30 mouse cellular contexts compared by ENCODE assay signal in the genomic region with DNA sequence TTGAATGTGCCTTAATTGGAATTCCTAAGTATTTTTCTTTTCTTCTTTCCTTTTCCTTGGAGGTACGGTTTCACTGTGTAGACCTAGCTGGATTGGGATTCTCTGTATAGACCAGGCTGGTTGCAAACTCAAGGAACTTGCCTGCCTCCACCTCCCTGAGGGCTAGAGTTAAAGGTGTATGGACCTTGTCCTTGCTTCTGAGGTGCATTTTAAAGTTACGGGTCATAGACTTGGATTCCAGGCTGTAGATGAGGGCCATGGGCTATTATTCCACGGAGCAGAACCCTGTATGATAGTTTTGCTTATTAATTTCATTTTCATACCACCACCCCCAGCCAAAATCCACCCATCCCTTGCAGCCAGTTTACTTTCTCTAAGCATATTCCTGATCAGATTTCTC. TPM values are rescaled to one million over a fixed set of nuclear protein-coding genes. Genes with fewer than 3 reads are reported as not detected.
DNase-seq lines count a peak whose midpoint lies in the region; ATAC-seq and TF ChIP-seq lines count a peak whose summit lies in the region.
"Had no signal": no experiment of that assay in that cellular context is flagged by ENCODE, and none has a peak within 500 bp of the region (broad histone marks: within the 10 kb centered on the region; RNA-seq: fewer than 3 reads in every experiment).

No protein-coding gene starts in this region.

- intact Hi-C loops in gastrocnemius, postnatal 36 days (cut with DNase I) = no loop called here

- no peaks in the 10 kb centered on the region for H3K27me3 ChIP-seq in kidney, adult 2 months (replicated peaks; ENCODE audit: control insufficient read depth, insufficient read depth, low read length)
- no peaks in the 10 kb centered on the region for H3K27me3 ChIP-seq in liver, embryonic 13.5 days
- H3K27me3 ChIP-seq in liver, embryonic 11.5 days (replicated peaks; ENCODE audit: control insufficient read depth, insufficient read depth, low read length) = no peaks in the 10 kb centered on the region
- H3K27me3 ChIP-seq in liver, embryonic 14.5 days (ENCODE audit: control insufficient read depth, insufficient read depth, low read length) = no peaks in the 10 kb centered on the region
- no peaks in the 10 kb centered on the region for H3K27me3 ChIP-seq in liver, postnatal 0 days (ENCODE audit: insufficient read depth, low read length)
- H3K27me3 ChIP-seq: CH12.LX; embryonic facial prominence, embryonic 12.5 days; embryonic facial prominence, embryonic 15.5 days; forebrain, embryonic 15.5 days; heart, embryonic 12.5 days; heart, embryonic 15.5 days; Patski had no signal

- peaks cover 13% of the 10 kb centered on the region; the same call in 1 of the 2 replicates for H3K4me1 ChIP-seq in kidney, adult 2 months (ENCODE audit: control insufficient read depth, insufficient read depth, low read length)
- peaks cover 57% of the 10 kb centered on the region for H3K4me1 ChIP-seq in liver, embryonic 13.5 days (replicated peaks)
- H3K4me1 ChIP-seq in liver, embryonic 11.5 days (replicated peaks; ENCODE audit: control insufficient read depth, insufficient read depth, low read length) = peaks cover 44% of the 10 kb centered on the region
- H3K4me1 ChIP-seq in liver, embryonic 14.5 days (replicated peaks; ENCODE audit: control insufficient read depth in 2 of 2, insufficient read depth in 2 of 2, low read length in 1 of 2) = peaks cover 47 to 49% of the 10 kb centered on the region in 2 experiments
- H3K4me1 ChIP-seq in liver, postnatal 0 days (ENCODE audit: insufficient read depth) = peaks cover 46% of the 10 kb centered on the region

- no peaks in the 10 kb centered on the region for H3K9me3 ChIP-seq in liver, embryonic 13.5 days (replicated peaks)
- no peaks in the 10 kb centered on the region for H3K9me3 ChIP-seq in liver, embryonic 11.5 days (ENCODE audit: control insufficient read depth, low read length)
- H3K9me3 ChIP-seq in liver, embryonic 14.5 days (ENCODE audit: control insufficient read depth, low read length) = no peaks in the 10 kb centered on the region
- no peaks in the 10 kb centered on the region for H3K9me3 ChIP-seq in liver, postnatal 0 days (ENCODE audit: low read length)
- H3K9me3 ChIP-seq: embryonic facial prominence, embryonic 12.5 days; embryonic facial prominence, embryonic 15.5 days; forebrain, embryonic 12.5 days; forebrain, embryonic 15.5 days; G1E; heart, embryonic 15.5 days had no signal

- no peak overlapping the region for H3K4me2 ChIP-seq in liver, embryonic 13.5 days
- H3K4me2 ChIP-seq in liver, embryonic 11.5 days = no peak overlapping the region
- H3K4me2 ChIP-seq in liver, embryonic 14.5 days (ENCODE audit: low read depth) = no peak overlapping the region
- no peak overlapping the region for H3K4me2 ChIP-seq in liver, postnatal 0 days (ENCODE audit: low read depth, low read length)
- H3K4me2 ChIP-seq: embryonic facial prominence, embryonic 12.5 days; embryonic facial prominence, embryonic 15.5 days; forebrain, embryonic 12.5 days; forebrain, embryonic 15.5 days; heart, embryonic 12.5 days; heart, embryonic 15.5 days; hindbrain, embryonic 14.5 days had no signal

- DNase-seq in kidney, adult 2 months = peak; percentile 54
- DNase-seq in kidney, postnatal 4 days = no peak
- DNase-seq in liver, embryonic 13.5 days = no peak
- DNase-seq in liver, embryonic 11.5 days (ENCODE audit: low spot score) = no peak
- no peak for DNase-seq in liver, embryonic 14.5 days (ENCODE audit: low read depth in 3 of 3, low spot score in 3 of 3)
- DNase-seq in liver, postnatal 0 days = no peak
- no peak for DNase-seq in gastrocnemius, postnatal 36 days
- DNase-seq: adrenal gland, adult 2 months; adrenal gland, postnatal 14 days; B cell, adult 2 months; cerebellum, adult 11-12 months; cerebellum, adult 8-10 months; cerebellum, postnatal 10 days; gastrocnemius, postnatal 25 days; heart, adult 18-20 months; heart, postnatal 10 days; heart, postnatal 4 days had no signal

- no peak for ATAC-seq in liver, embryonic 13.5 days (ENCODE audit: low read depth)
- ATAC-seq in liver, embryonic 11.5 days (replicated peaks; ENCODE audit: low FRiP score) = no peak
- ATAC-seq in liver, embryonic 14.5 days (ENCODE audit: insufficient read depth) = no peak
- no peak for ATAC-seq in liver, postnatal 0 days
- ATAC-seq in granulocyte monocyte progenitor cell, adult 5-6 weeks (replicated peaks; ENCODE audit: poor library complexity, severe bottlenecking) = no peak
- ATAC-seq: forebrain, embryonic 15.5 days; hindbrain, postnatal 0 days; inflammation-experienced regulatory T-cells, adult 6 months; Patski had no signal

- TF ChIP-seq POLR2A in kidney, adult 2 months (IDR thresholded peaks at IDR 0.05; ENCODE audit: low read depth, low read length) = no peak

- H3K9ac ChIP-seq in liver, embryonic 13.5 days = no peak overlapping the region
- no peak overlapping the region for H3K9ac ChIP-seq in liver, embryonic 11.5 days (ENCODE audit: low read depth, low read length)
- H3K9ac ChIP-seq in liver, embryonic 14.5 days (replicated peaks) = no peak overlapping the region
- no peak overlapping the region for H3K9ac ChIP-seq in liver, postnatal 0 days (replicated peaks)
- H3K9ac ChIP-seq: embryonic facial prominence, embryonic 12.5 days; embryonic facial prominence, embryonic 15.5 days; forebrain, embryonic 12.5 days; forebrain, embryonic 15.5 days; heart, embryonic 12.5 days; heart, embryonic 15.5 days; hindbrain, embryonic 14.5 days had no signal

- TF ChIP-seq CTCF in kidney, adult 2 months (conservative IDR thresholded peaks at IDR 0.05; ENCODE audit: insufficient read depth, insufficient read length, low read depth, low read length) = no peak
- no peak for TF ChIP-seq CTCF in liver, embryonic 14.5 days (IDR thresholded peaks at IDR 0.05; ENCODE audit: low read depth)
- TF ChIP-seq CTCF in liver, postnatal 0 days (IDR thresholded peaks at IDR 0.05; ENCODE audit: low read depth) = no peak

- WGBS in kidney, adult 2 months = 75% methylated on average over 3 of the region's 3 CpGs
- 89% methylated on average over 3 of the region's 3 CpGs for WGBS in liver, embryonic 13.5 days (ENCODE audit: insufficient replicate concordance)
- 89% methylated on average over 3 of the region's 3 CpGs for WGBS in liver, embryonic 11.5 days
- 90% methylated on average over 3 of the region's 3 CpGs for WGBS in liver, embryonic 14.5 days (ENCODE audit: insufficient replicate concordance)
- WGBS in liver, postnatal 0 days (ENCODE audit: insufficient replicate concordance) = 92% methylated on average over 3 of the region's 3 CpGs

- TF ChIP-seq EP300 in liver, embryonic 14.5 days (IDR thresholded peaks at IDR 0.05; ENCODE audit: low read depth) = no peak
- no peak for TF ChIP-seq EP300 in liver, postnatal 0 days (IDR thresholded peaks at IDR 0.05; ENCODE audit: low read depth)

- no peak overlapping the region for H3K27ac ChIP-seq in kidney, adult 2 months (ENCODE audit: insufficient read depth, low read depth, low read length)
- H3K27ac ChIP-seq in liver, embryonic 13.5 days = peak overlapping the region; percentile 100
- no peak overlapping the region for H3K27ac ChIP-seq in liver, embryonic 11.5 days (ENCODE audit: low read depth, low read length)
- peak overlapping the region; percentile 99; the same call in 1 of the 2 replicates for H3K27ac ChIP-seq in liver, embryonic 14.5 days
- H3K27ac ChIP-seq in liver, postnatal 0 days (ENCODE audit: low read depth) = peak overlapping the region; percentile 100; the same call in 1 of the 2 replicates
- H3K27ac ChIP-seq: embryonic facial prominence, embryonic 12.5 days; forebrain, embryonic 12.5 days; forebrain, embryonic 15.5 days; heart, embryonic 15.5 days; hindbrain, embryonic 14.5 days; hindbrain, postnatal 0 days had no signal

- no peaks in the 10 kb centered on the region for H3K36me3 ChIP-seq in kidney, adult 2 months (ENCODE audit: control insufficient read depth, insufficient read depth, low read length)
- no peaks in the 10 kb centered on the region for H3K36me3 ChIP-seq in liver, embryonic 13.5 days
- H3K36me3 ChIP-seq in liver, embryonic 11.5 days (ENCODE audit: control insufficient read depth, insufficient read depth, low read length) = no peaks in the 10 kb centered on the region
- no peaks in the 10 kb centered on the region for H3K36me3 ChIP-seq in liver, embryonic 14.5 days (replicated peaks; ENCODE audit: control insufficient read depth, insufficient read depth, low read depth)
- H3K36me3 ChIP-seq in liver, postnatal 0 days (replicated peaks; ENCODE audit: insufficient read depth, low read length) = no peaks in the 10 kb centered on the region
- H3K36me3 ChIP-seq: embryonic facial prominence, embryonic 12.5 days; embryonic facial prominence, embryonic 15.5 days; forebrain, embryonic 12.5 days; forebrain, embryonic 15.5 days; G1E; heart, embryonic 12.5 days; heart, embryonic 15.5 days had no signal

- H3K4me3 ChIP-seq in kidney, adult 2 months (ENCODE audit: insufficient read depth, low read depth, low read length) = no peak overlapping the region
- H3K4me3 ChIP-seq in liver, embryonic 13.5 days (replicated peaks) = no peak overlapping the region
- no peak overlapping the region for H3K4me3 ChIP-seq in liver, embryonic 11.5 days (ENCODE audit: low read depth, low read length)
- no peak overlapping the region for H3K4me3 ChIP-seq in liver, embryonic 14.5 days (ENCODE audit: insufficient read depth in 1 of 2, low read depth in 2 of 2, low read length in 2 of 2)
- H3K4me3 ChIP-seq in liver, postnatal 0 days (ENCODE audit: low read depth, low read length) = no peak overlapping the region
- H3K4me3 ChIP-seq: embryonic facial prominence, embryonic 12.5 days; embryonic facial prominence, embryonic 15.5 days; forebrain, embryonic 12.5 days; forebrain, embryonic 15.5 days; heart, embryonic 12.5 days; heart, embryonic 15.5 days had no signal

RNA-seq across cellular contexts. Expression of a gene that starts 50.7 kb away (rescaled TPM):
- 28.5 and 32.1 TPM in 2 replicates for polyA plus RNA-seq in kidney, adult 2 months (2012; rRNA removed)
- 55.6 and 62.5 TPM in 2 replicates for polyA plus RNA-seq in liver, embryonic 13.5 days (2015; fragmentation: Nextera tagmentation; extraction: Ambion mirVana)
- polyA plus RNA-seq in liver, embryonic 11.5 days (2014; fragmentation: Nextera tagmentation; extraction: Ambion mirVana) = 33.8 and 40.0 TPM in 2 replicates
- 47.8 and 68.9 TPM in 2 replicates for polyA plus RNA-seq in liver, embryonic 14.5 days (2012; rRNA removed)
- polyA plus RNA-seq in liver, embryonic 14.5 days (2014; fragmentation: Nextera tagmentation; extraction: Ambion mirVana) = 57.8 and 64.4 TPM in 2 replicates
- 39.4 and 40.1 TPM in 2 replicates for polyA plus RNA-seq in liver, postnatal 0 days (2015; fragmentation: Nextera tagmentation; extraction: Ambion mirVana)
- total RNA-seq in granulocyte monocyte progenitor cell, adult 5-6 weeks (2014; fragmentation: Nextera tagmentation) = 92.9 and 128 TPM in 2 replicates
- 93.0 and 101 TPM in 2 replicates for total RNA-seq in granulocyte monocyte progenitor cell, adult 5-6 weeks (2017)
- 100 to 1,000 TPM in 1 of 2 experiments, 10 to 100 TPM in 1; 96.7 to 105 TPM for total RNA-seq in gastrocnemius, postnatal 36 days (2021)

Comparison
In these comparisons a context has a peak if more than half of its experiments do, and no peak if none do; other contexts are left out.
1. H3K27ac ChIP-seq: peak in liver, embryonic 13.5 days (single experiment), liver, embryonic 14.5 days (single experiment) and liver, postnatal 0 days (single experiment); none in kidney, adult 2 months (single experiment) and liver, embryonic 11.5 days (single experiment).